Mouse (Mus musculus) megakaryocyte, embryonic 14.5 days (primary cell): ENCODE data around the gene Pde4b.

Source experiments
- FLI1 ChIP-seq: IDR thresholded peaks from 2 replicates; pipeline ENCODE4 v1.6.1; 2012; ENCODE audit warnings: low read length, inconsistent platforms, mixed read lengths
- GATA1 ChIP-seq: IDR thresholded peaks from 3 replicates; pipeline ENCODE4 v1.6.1; 2012; ENCODE audit warnings: mixed read lengths, low read length, inconsistent platforms, borderline replicate concordance

GRCm38 (mm10) chr4:102557508-102558220 lies 470.3 kb downstream of the Pde4b start:
- TF ChIP-seq GATA1: no peak
- no peak for TF ChIP-seq FLI1
